In genomic region chr17:15120096-15120495, GRCm38 (mm10) we compare ENCODE assay signal across 18 mouse cellular contexts.
"Had no signal": no experiment of that assay in that cellular context is flagged by ENCODE, and none has a peak within 500 bp of the region (broad histone marks: within the 10 kb centered on the region; RNA-seq: fewer than 3 reads in every experiment).

No protein-coding gene starts in this region.

- H3K9ac ChIP-seq: liver, embryonic 12.5 days; liver, embryonic 14.5 days; midbrain, embryonic 12.5 days; neural tube, embryonic 13.5 days; neural tube, embryonic 15.5 days had no signal

- H3K9me3 ChIP-seq: liver, embryonic 12.5 days; midbrain, embryonic 10.5 days; midbrain, embryonic 12.5 days; neural tube, embryonic 13.5 days; neural tube, embryonic 15.5 days had no signal

- H3K4me1 ChIP-seq: liver, embryonic 12.5 days; midbrain, embryonic 12.5 days; neural tube, embryonic 13.5 days; neural tube, embryonic 15.5 days had no signal

- H3K4me3 ChIP-seq: liver, embryonic 12.5 days; midbrain, embryonic 10.5 days; midbrain, embryonic 12.5 days; myocyte; neural tube, embryonic 13.5 days; neural tube, embryonic 15.5 days had no signal

- DNase-seq: lung, adult 18-20 months; midbrain, embryonic 14.5 days; retina, postnatal 1 day; right cerebral cortex, adult 18-20 months; right cerebral cortex, postnatal 25 days; right cerebral cortex, postnatal 4 days; spleen, adult 18-20 months; thymus, adult 18-20 months; thymus, postnatal 14 days; thymus, postnatal 36 days had no signal

- H3K27me3 ChIP-seq: liver, embryonic 12.5 days; midbrain, embryonic 12.5 days; neural tube, embryonic 13.5 days; neural tube, embryonic 15.5 days had no signal

- H3K4me2 ChIP-seq: liver, embryonic 12.5 days; midbrain, embryonic 12.5 days; neural tube, embryonic 13.5 days; neural tube, embryonic 15.5 days had no signal

- H3K36me3 ChIP-seq: liver, embryonic 12.5 days; midbrain, embryonic 10.5 days; midbrain, embryonic 12.5 days; neural tube, embryonic 13.5 days; neural tube, embryonic 15.5 days had no signal

- ATAC-seq: liver, embryonic 12.5 days; midbrain, embryonic 16.5 days had no signal

- H3K27ac ChIP-seq: liver, embryonic 12.5 days; liver, embryonic 14.5 days; midbrain, embryonic 10.5 days; midbrain, embryonic 12.5 days; neural tube, embryonic 13.5 days; neural tube, embryonic 15.5 days had no signal
